Mouse (Mus musculus): ENCODE results near the gene Il6ra. TPM values are rescaled to one million over a fixed set of nuclear protein-coding genes. Genes with fewer than 3 reads are reported as not detected.

Gene Il6ra
- polyA plus RNA-seq, 1 experiment: 1.9 TPM

GRCm38 (mm10) chr3:89879326-89879725, 33.7 kb downstream of the Il6ra start:
- Histone ChIP-seq H3K4me3 (ENCODE audit: insufficient read depth, low read length) (no peak overlapping the region), H3K27ac (ENCODE audit: insufficient read depth, low read length) (no peak overlapping the region), H3K4me1 (ENCODE audit: control insufficient read depth, insufficient read depth, low read length) (0 out of 2 replicates have a peak, but pooled peaks cover 4% of the 10 kb centered on the region)
- TF ChIP-seq POLR2A (IDR thresholded peaks at IDR 0.05; ENCODE audit: low read depth, low read length): no peak
- no peak for TF ChIP-seq CTCF (IDR thresholded peaks at IDR 0.05; ENCODE audit: borderline replicate concordance, insufficient read depth, low read length)

GRCm38 (mm10) chr3:89878456-89878855, 34.5 kb downstream of the Il6ra start:
- Histone ChIP-seq H3K4me1 (ENCODE audit: control insufficient read depth, insufficient read depth, low read length) (0 out of 2 replicates have a peak, but pooled peaks cover 4% of the 10 kb centered on the region), H3K4me3 (ENCODE audit: insufficient read depth, low read length) (no peak overlapping the region), H3K27ac (ENCODE audit: insufficient read depth, low read length) (no peak overlapping the region)
- TF ChIP-seq POLR2A (IDR thresholded peaks at IDR 0.05; ENCODE audit: low read depth, low read length) (no peak), CTCF (IDR thresholded peaks at IDR 0.05; ENCODE audit: borderline replicate concordance, insufficient read depth, low read length) (no peak)

- Histone ChIP-seq H3K4me1 (ENCODE audit: control insufficient read depth, insufficient read depth, low read length) (0 out of 2 replicates have a peak, but pooled peaks cover 5% of the 10 kb centered on the region), H3K4me3 (ENCODE audit: insufficient read depth, low read length) (no peak overlapping the region), H3K27ac (ENCODE audit: insufficient read depth, low read length) (no peak overlapping the region)
- no peak for TF ChIP-seq CTCF (IDR thresholded peaks at IDR 0.05; ENCODE audit: borderline replicate concordance, insufficient read depth, low read length)
- TF ChIP-seq POLR2A (IDR thresholded peaks at IDR 0.05; ENCODE audit: low read depth, low read length): no peak
These were observed 35.9 kb downstream of the Il6ra start for GRCm38 (mm10) chr3:89877129-89877528.

- TF ChIP-seq POLR2A (IDR thresholded peaks at IDR 0.05; ENCODE audit: low read depth, low read length): no peak
- no peak for TF ChIP-seq CTCF (IDR thresholded peaks at IDR 0.05; ENCODE audit: borderline replicate concordance, insufficient read depth, low read length)
- 0 out of 2 replicates have a peak, but pooled peaks cover 6% of the 10 kb centered on the region for H3K4me1 ChIP-seq (ENCODE audit: control insufficient read depth, insufficient read depth, low read length)
- no peak overlapping the region for H3K27ac ChIP-seq (ENCODE audit: insufficient read depth, low read length)
- no peak overlapping the region for H3K4me3 ChIP-seq (ENCODE audit: insufficient read depth, low read length)
These were observed 36.5 kb downstream of the Il6ra start for GRCm38 (mm10) chr3:89876469-89876868.

- H3K27ac ChIP-seq (ENCODE audit: insufficient read depth, low read length): no peak overlapping the region
- TF ChIP-seq POLR2A (IDR thresholded peaks at IDR 0.05; ENCODE audit: low read depth, low read length) (no peak), CTCF (IDR thresholded peaks at IDR 0.05; ENCODE audit: borderline replicate concordance, insufficient read depth, low read length) (no peak)
- H3K4me1 ChIP-seq (ENCODE audit: control insufficient read depth, insufficient read depth, low read length): peaks cover 10% of the 10 kb centered on the region; the same call in 1 of the 2 replicates
- no peak overlapping the region for H3K4me3 ChIP-seq (ENCODE audit: insufficient read depth, low read length)
These were observed 37.2 kb downstream of the Il6ra start for GRCm38 (mm10) chr3:89875781-89876180.

DNA sequence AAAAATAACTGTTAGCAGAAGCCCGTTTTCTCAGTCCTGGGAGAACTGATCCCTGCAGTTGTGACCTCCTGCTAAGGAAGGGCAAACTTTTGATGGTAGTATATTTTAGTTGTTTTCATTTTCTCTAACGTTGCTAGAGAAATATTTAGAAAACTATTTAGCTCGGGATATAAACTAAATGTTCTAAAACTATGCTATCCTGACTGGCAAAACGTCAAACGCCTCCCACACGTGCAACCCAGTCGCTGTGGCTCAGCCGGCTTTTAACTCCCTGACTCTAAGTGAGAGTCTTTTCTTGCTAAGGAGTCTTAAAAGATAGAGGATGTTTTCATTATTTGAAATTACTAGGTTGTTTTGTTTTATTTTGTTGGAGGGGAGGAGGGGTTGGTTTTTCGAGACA, 38.0 kb downstream of the Il6ra start:
- Histone ChIP-seq H3K4me1 (ENCODE audit: control insufficient read depth, insufficient read depth, low read length) (peaks cover 6% of the 10 kb centered on the region; the same call in 1 of the 2 replicates), H3K4me3 (ENCODE audit: insufficient read depth, low read length) (no peak overlapping the region), H3K27ac (ENCODE audit: insufficient read depth, low read length) (no peak overlapping the region)
- TF ChIP-seq POLR2A (IDR thresholded peaks at IDR 0.05; ENCODE audit: low read depth, low read length): no peak
- no peak for TF ChIP-seq CTCF (IDR thresholded peaks at IDR 0.05; ENCODE audit: borderline replicate concordance, insufficient read depth, low read length)

GRCm38 (mm10) chr3:89874076-89874475, 38.9 kb downstream of the Il6ra start:
- H3K4me1 ChIP-seq (ENCODE audit: control insufficient read depth, insufficient read depth, low read length): peaks cover 10% of the 10 kb centered on the region
- no peak overlapping the region for H3K27ac ChIP-seq (ENCODE audit: insufficient read depth, low read length)
- H3K4me3 ChIP-seq (ENCODE audit: insufficient read depth, low read length): no peak overlapping the region
- TF ChIP-seq POLR2A (IDR thresholded peaks at IDR 0.05; ENCODE audit: low read depth, low read length): no peak
- no peak for TF ChIP-seq CTCF (IDR thresholded peaks at IDR 0.05; ENCODE audit: borderline replicate concordance, insufficient read depth, low read length)

GRCm38 (mm10) chr3:89872684-89873083, 40.3 kb downstream of the Il6ra start:
- H3K27ac ChIP-seq (ENCODE audit: insufficient read depth, low read length): no peak overlapping the region

GRCm38 (mm10) chr3:89872209-89872608, 40.8 kb downstream of the Il6ra start:
- TF ChIP-seq CTCF (IDR thresholded peaks at IDR 0.05; ENCODE audit: borderline replicate concordance, insufficient read depth, low read length) (no peak), POLR2A (IDR thresholded peaks at IDR 0.05; ENCODE audit: low read depth, low read length) (no peak)
- Histone ChIP-seq H3K4me1 (ENCODE audit: control insufficient read depth, insufficient read depth, low read length) (peaks cover 10% of the 10 kb centered on the region), H3K27ac (ENCODE audit: insufficient read depth, low read length) (no peak overlapping the region), H3K4me3 (ENCODE audit: insufficient read depth, low read length) (no peak overlapping the region)

More at GRCm38 (mm10) chr3:89872684-89873083, 40.3 kb downstream of the Il6ra start:
- no peak overlapping the region for H3K4me3 ChIP-seq (ENCODE audit: insufficient read depth, low read length)
- peaks cover 10% of the 10 kb centered on the region for H3K4me1 ChIP-seq (ENCODE audit: control insufficient read depth, insufficient read depth, low read length)
- no peak for TF ChIP-seq POLR2A (IDR thresholded peaks at IDR 0.05; ENCODE audit: low read depth, low read length)
- TF ChIP-seq CTCF (IDR thresholded peaks at IDR 0.05; ENCODE audit: borderline replicate concordance, insufficient read depth, low read length): no peak

GRCm38 (mm10) chr3:89871339-89871914, 41.6 kb downstream of the Il6ra start:
- no peak overlapping the region for H3K4me3 ChIP-seq (ENCODE audit: insufficient read depth, low read length)
- no peak overlapping the region for H3K27ac ChIP-seq (ENCODE audit: insufficient read depth, low read length)
- H3K4me1 ChIP-seq (ENCODE audit: control insufficient read depth, insufficient read depth, low read length): peaks cover 10% of the 10 kb centered on the region
- TF ChIP-seq POLR2A (IDR thresholded peaks at IDR 0.05; ENCODE audit: low read depth, low read length) (no peak), CTCF (IDR thresholded peaks at IDR 0.05; ENCODE audit: borderline replicate concordance, insufficient read depth, low read length) (no peak)
